Mouse (Mus musculus) liver, embryonic 14 days (tissue): ENCODE results near the gene Mettl5. TPM values are rescaled to one million over a fixed set of nuclear protein-coding genes. Genes with fewer than 3 reads are reported as not detected.

Experiments used
- polyA plus RNA-seq: library from polyadenylated mRNA; depleted of rRNA; stranded (reverse); fragments of >200 nt; gene quantifications from 2 replicates; pipeline ENCODE4 v1.2.3, GENCODE M21; 2012; rRNA removed

Gene Mettl5
- 11.8 and 12.1 TPM in 2 replicates for polyA plus RNA-seq

GRCm38 (mm10) chr2:69885451-69886305 lies at the start of gene Mettl5:
Gene Mettl5, minus strand, starts transcription at chr2:69885615.

DNA sequence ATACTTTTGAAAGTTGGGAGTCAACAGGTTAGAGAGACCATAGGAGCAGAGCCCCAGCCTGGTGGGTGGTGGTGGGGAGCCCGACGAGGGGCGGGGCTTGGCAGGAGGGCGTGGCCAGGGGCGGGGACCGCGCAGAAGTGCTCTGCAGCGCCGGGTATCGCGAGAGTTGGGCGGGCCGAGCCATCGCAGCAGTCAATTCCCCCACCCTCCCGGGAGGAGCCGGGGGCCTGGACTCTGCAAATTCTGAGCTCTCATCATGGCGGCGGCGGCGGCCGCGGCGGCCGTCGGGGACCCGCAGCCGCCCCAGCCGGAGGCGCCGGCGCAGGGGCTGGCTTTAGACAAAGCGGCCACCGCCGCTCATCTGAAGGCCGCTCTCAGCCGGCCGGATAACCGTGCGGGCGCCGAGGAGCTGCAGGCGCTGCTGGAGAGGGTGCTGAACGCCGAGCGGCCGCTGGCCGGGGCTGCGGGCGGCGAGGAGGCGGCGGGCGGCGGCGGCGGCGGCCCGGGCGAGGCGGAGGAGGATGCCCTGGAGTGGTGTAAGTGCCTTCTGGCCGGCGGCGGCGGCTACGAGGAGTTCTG lies 11.7 kb upstream of the Mettl5 start, which contains the start of gene Ubr3:
Gene Ubr3 (plus strand): TSS at position 208 of the 579 bp plus-strand sequence.

GRCm38 (mm10) chr2:69861485-69862091 lies 23.8 kb downstream of the Mettl5 start, which contains the start of gene Ssb:
Gene Ssb, plus strand, starts transcription at chr2:69861562.

DNA sequence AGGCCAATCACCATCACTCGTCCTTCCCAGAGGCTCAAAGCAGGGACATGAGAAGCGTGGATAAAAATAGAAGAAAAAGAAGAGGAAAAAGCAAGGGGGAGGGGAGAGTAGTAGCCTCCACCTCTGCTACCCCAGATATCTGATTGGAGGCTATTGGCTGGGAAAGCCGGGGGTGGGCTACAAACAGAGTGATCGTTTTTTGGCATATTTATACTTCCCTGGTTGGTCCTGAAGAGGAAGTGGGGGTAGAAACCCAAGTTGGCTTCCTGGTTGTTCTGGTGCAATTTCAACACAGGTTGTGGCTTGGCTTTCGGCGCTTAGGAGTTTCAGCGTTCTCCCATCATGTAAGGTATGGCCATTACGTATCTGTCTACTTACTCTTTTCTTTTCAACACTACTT lies 63.7 kb downstream of the Mettl5 start, which contains the start of gene Klhl23:
Gene Klhl23 (plus strand): TSS at position 234 of the 400 bp plus-strand sequence.

Other genes starting within 250 kb of the Mettl5 start
- gene Bbs5, start 238.4 kb downstream of the Mettl5 start, polyA plus RNA-seq: 2.6 TPM in 2 replicates
- 0.05 and 0.68 TPM in 2 replicates for gene Klhl41, start 215.5 kb downstream of the Mettl5 start, polyA plus RNA-seq
- 3.0 and 3.7 TPM in 2 replicates for gene Fastkd1, start 172.1 kb downstream of the Mettl5 start, polyA plus RNA-seq
- gene Ppig, start 163.1 kb downstream of the Mettl5 start, polyA plus RNA-seq: 12.3 and 13.1 TPM in 2 replicates
- gene Ccdc173, start 96.0 kb downstream of the Mettl5 start, polyA plus RNA-seq: 0.32 and 0.35 TPM in 2 replicates
- gene Phospho2, start 96.0 kb downstream of the Mettl5 start, polyA plus RNA-seq: 7.0 and 8.5 TPM in 2 replicates
- gene Klhl23, start 63.7 kb downstream of the Mettl5 start, polyA plus RNA-seq: 12.7 and 13.8 TPM in 2 replicates
- 102 and 104 TPM in 2 replicates for gene Ssb, start 24.1 kb downstream of the Mettl5 start, polyA plus RNA-seq
- 8.4 and 9.2 TPM in 2 replicates for gene Ubr3, start 11.6 kb upstream of the Mettl5 start, polyA plus RNA-seq
- not detected in 2 replicates for gene Myo3b, start 153.5 kb upstream of the Mettl5 start, polyA plus RNA-seq